Mouse (Mus musculus): ENCODE measurements around the gene Lzts2.

Gene Lzts2

DNA sequence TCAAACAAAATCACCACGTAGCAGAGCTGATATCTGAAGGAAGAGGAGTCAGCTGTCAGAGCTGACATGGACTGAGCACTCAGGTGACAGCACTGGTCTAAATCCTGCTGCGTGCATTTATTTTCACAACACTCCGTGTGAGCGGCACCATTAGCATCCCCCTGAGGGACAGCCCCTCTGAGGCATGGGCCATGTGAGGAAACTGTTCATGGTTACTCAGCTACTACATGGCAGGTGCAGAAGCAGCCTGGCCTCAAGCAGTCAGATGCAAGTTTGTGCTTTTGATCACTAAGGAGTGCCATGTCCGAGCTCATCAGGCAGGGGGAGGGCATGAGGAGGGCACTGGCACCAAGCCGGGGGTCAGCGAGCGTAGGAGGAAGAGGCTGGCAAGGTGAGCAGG is 14.6 kb upstream of the Lzts2 start:
- in situ Hi-C loops (cut with MboI; ENCODE audit: unreplicated experiment in 2 of 2) = loop anchor here in 1 of 2 experiments (25.0 kb wide), 1 partner anchor 1312 kb away; the partner anchor contains the start of gene Entpd7

- in situ Hi-C loops (cut with MboI; ENCODE audit: unreplicated experiment in 2 of 2) = loop anchor here in 1 of 2 experiments (25.0 kb wide), 1 partner anchor 1315 kb away; the partner anchor contains the start of gene Entpd7
Measured at GRCm38 (mm10) chr19:45002301-45002700, 11.9 kb upstream of the Lzts2 start.

DNA sequence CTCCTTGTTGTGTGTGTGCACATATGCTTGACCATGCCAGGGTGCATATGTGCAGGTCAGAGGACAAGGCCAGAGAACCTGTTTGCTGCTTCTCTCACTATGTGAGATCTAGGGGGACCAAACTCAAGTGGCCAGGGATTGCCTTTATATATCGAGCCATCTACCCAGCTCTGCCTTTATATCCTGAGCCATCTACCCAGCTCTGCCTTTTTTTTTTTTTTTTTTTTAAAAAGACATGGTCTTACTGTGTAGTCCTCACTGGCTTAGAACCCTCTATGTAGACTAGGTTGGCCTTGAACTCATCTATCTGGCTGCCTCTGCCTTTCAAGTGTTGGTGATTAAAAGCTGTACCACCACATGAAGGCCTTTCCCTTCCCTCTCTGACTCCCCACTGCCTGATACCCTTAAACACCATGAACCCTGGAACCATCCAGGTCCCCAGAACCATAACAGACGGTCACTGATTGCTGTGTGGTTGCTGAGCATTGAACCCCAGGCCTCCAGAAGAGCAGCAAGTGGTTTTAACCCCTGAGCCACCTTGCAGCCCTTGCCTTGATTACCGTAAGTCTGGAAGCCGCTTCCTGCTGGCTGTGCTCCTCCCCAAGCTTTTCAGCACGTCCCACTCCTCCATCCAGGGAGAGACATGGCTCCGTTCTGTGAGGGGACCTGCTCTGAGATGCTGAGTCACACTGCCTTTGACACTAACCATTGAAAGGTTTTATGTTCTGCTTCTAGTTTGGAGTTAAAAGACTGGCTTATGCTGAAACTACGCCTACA is 10.3 kb upstream of the Lzts2 start:
- in situ Hi-C loops (cut with MboI; ENCODE audit: unreplicated experiment in 2 of 2) = loop anchor here in 1 of 2 experiments (25.0 kb wide), 1 partner anchor 1317 kb away; the partner anchor contains the start of gene Entpd7

- in situ Hi-C loops (cut with MboI; ENCODE audit: unreplicated experiment in 2 of 2) = loop anchor here in 1 of 2 experiments (25.0 kb wide), 1 partner anchor 1318 kb away; the partner anchor contains the start of gene Entpd7
Measured at GRCm38 (mm10) chr19:45005444-45005843, 8.8 kb upstream of the Lzts2 start, which contains the start of gene Twnk. TSS of gene Twnk (plus strand) at chr19:45005663.

DNA sequence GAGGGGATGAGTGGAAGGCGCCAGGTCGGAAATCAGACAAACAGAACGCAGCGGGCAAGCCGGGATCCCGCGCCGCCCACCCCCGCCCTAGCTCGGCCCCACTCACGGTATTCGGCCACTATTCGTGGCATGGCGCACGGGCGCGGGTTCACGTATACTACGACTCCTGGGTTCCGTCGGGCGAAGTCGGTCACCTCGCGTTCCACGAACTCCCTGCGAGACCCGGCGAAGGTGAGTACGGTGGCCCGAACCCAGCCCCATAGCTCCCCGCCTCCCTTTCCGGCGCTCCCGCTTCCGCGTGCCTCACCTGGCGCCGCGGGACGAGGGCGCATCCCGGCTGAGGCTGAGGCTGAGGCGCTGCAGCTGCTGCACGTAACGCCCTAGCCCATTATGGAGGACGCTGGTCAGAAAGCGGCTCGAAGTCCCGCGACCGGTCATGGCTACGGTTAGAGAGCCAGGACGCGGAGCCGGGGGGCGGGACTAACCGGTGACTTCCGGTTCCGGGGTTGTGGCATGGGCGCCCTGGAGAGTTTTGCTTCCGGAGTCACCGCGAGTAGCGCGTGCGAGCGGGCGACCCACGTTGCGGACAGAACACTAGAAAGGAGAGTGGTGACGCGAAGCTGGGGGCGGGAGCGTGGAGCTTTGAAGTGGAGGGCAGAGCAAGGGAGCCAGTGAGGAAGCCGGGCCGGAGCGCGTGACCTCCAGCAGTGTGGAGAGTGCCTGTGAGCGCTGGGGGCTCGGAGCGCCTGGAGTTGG is 8.1 kb upstream of the Lzts2 start, which contains the start of gene Mrpl43:
Gene Mrpl43, minus strand, starts transcription at position 486 of the 756 bp plus-strand sequence.
- in situ Hi-C loops (cut with MboI; ENCODE audit: unreplicated experiment in 2 of 2) = loop anchor here in 1 of 2 experiments (25.0 kb wide), 1 partner anchor 1319 kb away; the partner anchor contains the start of gene Entpd7

- in situ Hi-C loops (cut with MboI; ENCODE audit: unreplicated experiment in 2 of 2) = loop anchor here in 1 of 2 experiments (25.0 kb wide), 1 partner anchor 1320 kb away; the partner anchor contains the start of gene Entpd7
Measured at GRCm38 (mm10) chr19:45007021-45007420, 7.2 kb upstream of the Lzts2 start.

DNA sequence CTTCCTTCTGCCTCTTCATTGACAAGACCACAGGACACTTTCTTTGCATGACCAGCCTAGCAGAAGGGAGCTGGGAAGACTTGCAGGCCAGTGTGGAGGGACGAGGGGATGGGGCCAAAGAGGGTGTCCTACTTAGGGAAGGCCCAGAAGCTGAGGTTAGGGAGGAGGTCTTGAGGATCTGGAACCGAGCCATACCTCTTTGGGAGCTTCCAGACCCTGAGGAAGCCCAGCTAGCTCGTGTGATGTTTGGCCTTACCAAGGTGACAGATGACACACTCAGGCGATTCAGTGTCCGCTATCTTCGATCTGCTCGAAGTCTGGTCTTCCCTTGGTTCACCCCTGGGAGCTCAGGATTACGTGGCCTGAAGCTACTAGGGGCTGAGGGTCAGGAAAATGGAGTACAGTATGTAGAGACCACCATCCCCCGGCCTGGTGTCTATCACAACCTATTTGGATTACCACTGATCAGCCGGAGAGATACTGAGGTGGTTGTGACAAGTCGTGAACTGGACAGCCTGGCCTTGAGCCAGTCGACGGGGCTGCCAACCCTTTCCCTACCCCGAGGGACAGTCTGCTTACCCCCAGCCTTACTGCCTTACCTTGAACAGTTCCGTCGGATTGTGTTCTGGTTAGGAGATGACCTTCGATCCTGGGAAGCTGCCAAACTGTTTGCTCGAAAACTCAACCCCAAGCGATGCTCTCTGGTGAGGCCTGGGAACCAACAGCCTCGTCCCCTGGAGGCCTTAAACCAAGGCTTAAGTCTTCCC is 6.6 kb upstream of the Lzts2 start:
- in situ Hi-C loops (cut with MboI; ENCODE audit: unreplicated experiment in 2 of 2) = loop anchor here in 1 of 2 experiments (25.0 kb wide), 1 partner anchor 1320 kb away; the partner anchor contains the start of gene Entpd7

GRCm38 (mm10) chr19:45010646-45011045 is 3.6 kb upstream of the Lzts2 start:
- in situ Hi-C loops (cut with MboI; ENCODE audit: unreplicated experiment in 2 of 2) = loop anchor here in 1 of 2 experiments (25.0 kb wide), 1 partner anchor 1323 kb away; the partner anchor contains the start of gene Entpd7

GRCm38 (mm10) chr19:45012219-45012618 is 2.0 kb upstream of the Lzts2 start:
- in situ Hi-C loops (cut with MboI; ENCODE audit: unreplicated experiment in 2 of 2) = loop anchor here in 1 of 2 experiments (25.0 kb wide), 1 partner anchor 1325 kb away; the partner anchor contains the start of gene Entpd7

DNA sequence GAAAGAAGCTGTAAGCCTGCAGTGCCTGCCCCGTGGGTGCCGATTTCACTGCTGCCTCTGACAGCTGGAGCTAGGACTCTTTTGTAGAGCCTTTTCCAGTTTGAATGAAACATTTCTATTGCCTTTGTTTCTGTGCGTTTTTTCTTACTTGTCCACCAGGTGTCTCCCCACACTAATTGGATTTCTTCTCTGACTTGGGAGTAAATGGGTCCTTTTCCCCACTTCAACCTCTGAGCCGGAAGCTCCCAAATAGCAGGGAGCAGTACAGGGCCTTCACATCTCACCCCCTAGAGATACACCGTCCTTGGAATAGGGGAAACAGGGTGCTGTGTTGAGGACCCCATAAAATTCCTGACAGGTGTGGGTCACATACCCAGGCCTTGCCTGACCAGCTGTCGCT is 1.6 kb upstream of the Lzts2 start:
- in situ Hi-C loops (cut with MboI; ENCODE audit: unreplicated experiment in 2 of 2) = loop anchor here in 1 of 2 experiments (25.0 kb wide), 1 partner anchor 1325 kb away; the partner anchor contains the start of gene Entpd7

GRCm38 (mm10) chr19:45013581-45014225 is 511 bp upstream of the Lzts2 start:
- in situ Hi-C loops (cut with MboI; ENCODE audit: unreplicated experiment in 2 of 2) = loop anchor here in 1 of 2 experiments (25.0 kb wide), 1 partner anchor 1326 kb away; the partner anchor contains the start of gene Entpd7

- in situ Hi-C loops (cut with MboI; ENCODE audit: unreplicated experiment in 2 of 2) = loop anchor here in 1 of 2 experiments (25.0 kb wide), 1 partner anchor 1328 kb away; the partner anchor contains the start of gene Entpd7
Measured at GRCm38 (mm10) chr19:45014981-45015402, 778 bp downstream of the Lzts2 start.

- in situ Hi-C loops (cut with MboI; ENCODE audit: unreplicated experiment in 2 of 2) = loop anchor here in 1 of 2 experiments (25.0 kb wide), 1 partner anchor 1328 kb away; the partner anchor contains the start of gene Entpd7
Measured at GRCm38 (mm10) chr19:45015518-45016281, 1.5 kb downstream of the Lzts2 start.

DNA sequence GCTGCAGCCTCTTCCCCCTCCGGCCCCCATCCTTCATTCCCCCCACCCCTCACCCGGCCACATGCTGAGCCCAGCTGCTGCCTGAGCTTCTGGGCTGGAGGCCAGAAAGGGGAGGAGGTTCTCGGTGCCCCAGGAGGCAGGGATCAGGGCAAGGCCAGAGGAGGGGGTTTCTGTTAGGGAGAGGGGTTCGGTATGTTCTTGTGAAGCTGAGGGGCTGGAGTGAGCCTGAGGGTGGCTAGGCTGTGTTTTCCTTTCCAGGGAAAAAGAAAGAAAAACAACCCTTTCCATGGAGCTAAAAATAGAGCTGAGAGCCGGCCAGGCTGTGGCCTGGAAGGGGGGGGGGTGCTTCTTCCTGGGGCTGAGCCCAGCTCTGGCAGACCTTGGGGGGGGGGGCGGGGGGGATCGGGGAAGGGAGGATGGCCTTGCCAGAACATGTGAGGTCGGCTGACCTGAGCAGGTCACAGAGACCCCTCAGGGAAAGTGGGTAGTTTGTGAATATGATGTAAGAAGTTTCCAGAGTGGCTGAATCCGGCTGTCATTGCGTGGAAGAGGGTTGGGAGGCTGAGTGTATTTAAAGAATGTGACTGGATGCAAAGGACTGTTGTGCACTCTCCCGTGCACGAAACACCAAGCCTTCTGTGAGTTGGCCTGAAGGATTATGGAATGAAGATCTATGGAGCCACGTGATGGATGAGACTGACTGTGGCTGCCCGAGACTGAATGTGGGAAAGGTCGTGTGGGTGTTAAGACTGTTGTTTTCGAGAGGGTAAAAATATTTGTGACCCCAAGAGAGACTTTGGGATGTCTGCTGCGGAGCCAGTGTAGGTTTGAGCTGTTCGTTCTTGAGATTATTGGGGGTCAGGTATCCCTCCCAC is 2.4 kb downstream of the Lzts2 start:
- in situ Hi-C loops (cut with MboI; ENCODE audit: unreplicated experiment in 2 of 2) = loop anchor here in 1 of 2 experiments (25.0 kb wide), 1 partner anchor 1329 kb away; the partner anchor contains the start of gene Entpd7

DNA sequence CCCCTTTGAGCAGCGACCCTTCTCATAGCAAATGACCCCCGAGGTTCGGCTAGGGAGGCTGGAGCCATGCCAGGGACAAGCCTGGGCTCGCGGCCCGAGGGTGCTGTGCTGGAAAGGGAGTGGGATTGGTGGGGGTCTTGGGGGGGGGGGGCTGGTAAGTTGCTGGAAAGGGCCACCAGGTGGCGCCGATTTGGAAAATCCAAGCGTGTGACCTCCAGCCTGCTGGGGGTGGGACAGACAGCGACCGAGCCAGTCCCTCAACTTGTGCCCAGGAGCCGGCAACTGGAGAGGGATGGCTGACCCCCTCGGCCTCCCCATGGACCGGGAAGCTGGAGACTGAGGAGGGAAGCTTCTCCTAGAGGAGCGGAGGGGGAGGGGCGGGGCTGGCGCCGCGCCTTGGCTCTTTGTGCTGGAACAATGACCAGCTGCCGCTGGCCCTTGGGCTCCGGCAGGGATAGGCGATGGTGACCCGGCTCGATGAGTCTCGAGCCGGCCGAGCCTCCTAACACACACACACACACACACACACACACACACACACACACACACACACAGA is 3.1 kb downstream of the Lzts2 start:
- in situ Hi-C loops (cut with MboI; ENCODE audit: unreplicated experiment in 2 of 2) = loop anchor here in 1 of 2 experiments (25.0 kb wide), 1 partner anchor 1330 kb away; the partner anchor contains the start of gene Entpd7

- in situ Hi-C loops (cut with MboI; ENCODE audit: unreplicated experiment in 2 of 2) = loop anchor here in 1 of 2 experiments (25.0 kb wide), 1 partner anchor 1331 kb away; the partner anchor contains the start of gene Entpd7
Measured at GRCm38 (mm10) chr19:45017909-45018308, 3.7 kb downstream of the Lzts2 start.
